Mouse (Mus musculus) liver, postnatal 0 days (tissue): ENCODE results near the gene Shd.

Experiments used
- CTCF ChIP-seq: sonication (generic); IDR thresholded peaks from 2 replicates; pipeline ENCODE4 v1.5.1; 2016; ENCODE audit warnings: antibody characterized with exemption, low read depth
- EP300 ChIP-seq: IDR thresholded peaks from 2 replicates; pipeline ENCODE4 v1.6.1; 2016; ENCODE audit warnings: antibody characterized with exemption, low read depth, mild to moderate bottlenecking

DNA sequence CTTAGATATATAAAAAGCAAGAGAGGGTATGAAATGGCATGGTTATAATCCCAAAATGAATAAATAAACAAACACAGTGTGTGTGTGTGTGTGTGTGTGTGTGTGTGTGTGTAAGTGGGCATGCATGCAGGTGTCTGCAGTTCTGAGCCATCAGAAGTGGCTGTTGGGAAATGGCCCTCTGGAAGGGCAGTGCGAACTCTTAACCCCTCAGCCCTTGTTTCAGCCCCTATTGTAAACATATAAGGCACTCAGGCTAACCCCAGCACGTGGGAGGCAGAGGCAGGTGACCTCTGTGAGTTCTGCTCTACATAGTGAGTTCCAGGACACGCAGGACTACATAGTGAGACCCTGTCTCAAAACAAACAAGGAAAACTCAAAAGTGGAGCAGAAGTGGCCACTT lies 7.0 kb downstream of the Shd start:
- TF ChIP-seq CTCF: no peak
- TF ChIP-seq EP300: no peak
